Mouse (Mus musculus): Measurements from ENCODE around the gene Rap1gap. TPM values are rescaled to one million over a fixed set of nuclear protein-coding genes. Genes with fewer than 3 reads are reported as not detected.

Gene Rap1gap
- polyA plus RNA-seq, 1 experiment from 2014 or later = 15.6 TPM

GRCm38 (mm10) chr4:137676057-137676456, 11.5 kb downstream of the Rap1gap start:
- TF ChIP-seq CTCF (IDR thresholded peaks at IDR 0.05; ENCODE audit: low read depth) (peak; percentile 90), EP300 (IDR thresholded peaks at IDR 0.05; ENCODE audit: low read depth) (no peak)
- no peaks in the 10 kb centered on the region for H3K9me3 ChIP-seq (ENCODE audit: low read length)
- peaks cover 14% of the 10 kb centered on the region for H3K27me3 ChIP-seq (ENCODE audit: insufficient read depth, low read length)
- no peaks in the 10 kb centered on the region for H3K4me1 ChIP-seq (ENCODE audit: insufficient read depth)
- DNase-seq (peak; percentile 82), ATAC-seq (peak; percentile 31; the same call in 1 of the 2 replicates)
- WGBS (ENCODE audit: insufficient replicate concordance) = 10% methylated on average over 10 of the region's 11 CpGs
- H3K36me3 ChIP-seq (replicated peaks; ENCODE audit: insufficient read depth, low read length) = no peaks in the 10 kb centered on the region
- no peak overlapping the region for H3K27ac ChIP-seq (ENCODE audit: low read depth)
- H3K4me2 ChIP-seq (ENCODE audit: low read depth, low read length) = no peak overlapping the region
- H3K4me3 ChIP-seq (ENCODE audit: low read depth, low read length) = no peak overlapping the region
- no peak overlapping the region for H3K9ac ChIP-seq (replicated peaks)

DNA sequence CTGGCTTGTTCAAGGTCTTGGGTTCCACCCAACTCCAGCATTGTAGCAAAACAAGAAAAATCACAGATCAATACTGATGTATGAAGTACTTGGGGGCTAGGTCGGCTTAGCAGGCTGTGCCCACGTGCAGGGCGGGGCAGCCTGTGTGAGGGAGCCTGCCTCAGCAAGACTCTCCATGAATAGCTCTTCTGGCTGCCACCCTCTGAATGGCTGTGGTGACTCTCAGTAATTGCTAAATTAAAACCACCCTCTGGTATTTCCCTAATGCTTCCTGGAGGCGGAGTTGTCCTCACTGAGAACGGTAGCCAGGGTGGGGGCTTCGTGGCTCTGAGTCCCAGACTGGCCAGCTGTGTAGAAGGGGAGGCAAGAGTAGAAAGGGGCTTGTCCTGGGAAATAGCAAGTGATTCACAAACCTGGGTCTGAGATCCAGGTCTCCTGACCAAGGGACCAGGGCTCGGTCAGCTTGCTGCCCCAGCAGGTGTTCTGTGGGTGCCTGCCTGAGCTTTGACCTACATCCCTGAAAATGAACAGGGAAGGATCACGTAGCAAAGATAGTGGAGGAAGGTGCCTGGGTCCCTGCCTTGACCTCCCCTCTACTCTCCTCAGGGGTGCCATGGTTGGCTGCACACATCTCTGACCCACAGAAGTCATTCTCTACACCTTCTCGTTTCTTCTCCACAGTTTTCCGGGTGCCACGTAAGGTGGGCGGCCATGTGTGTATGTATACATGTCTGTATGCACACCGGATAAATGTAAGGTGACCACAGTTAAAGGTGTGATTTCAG, 12.4 kb downstream of the Rap1gap start:
- H3K9ac ChIP-seq (replicated peaks) = no peak overlapping the region
- no peaks in the 10 kb centered on the region for H3K4me1 ChIP-seq (ENCODE audit: insufficient read depth)
- TF ChIP-seq EP300 (IDR thresholded peaks at IDR 0.05; ENCODE audit: low read depth) (no peak), CTCF (IDR thresholded peaks at IDR 0.05; ENCODE audit: low read depth) (no peak)
- no peak overlapping the region for H3K4me2 ChIP-seq (ENCODE audit: low read depth, low read length)
- ATAC-seq = no peak
- H3K27me3 ChIP-seq (ENCODE audit: insufficient read depth, low read length) = peaks cover 23% of the 10 kb centered on the region
- H3K9me3 ChIP-seq (ENCODE audit: low read length) = no peaks in the 10 kb centered on the region
- H3K4me3 ChIP-seq (ENCODE audit: low read depth, low read length) = no peak overlapping the region
- 63% methylated on average over 13 of the region's 13 CpGs for WGBS (ENCODE audit: insufficient replicate concordance)
- no peak for DNase-seq
- H3K36me3 ChIP-seq (replicated peaks; ENCODE audit: insufficient read depth, low read length) = no peaks in the 10 kb centered on the region
- H3K27ac ChIP-seq (ENCODE audit: low read depth) = no peak overlapping the region

DNA sequence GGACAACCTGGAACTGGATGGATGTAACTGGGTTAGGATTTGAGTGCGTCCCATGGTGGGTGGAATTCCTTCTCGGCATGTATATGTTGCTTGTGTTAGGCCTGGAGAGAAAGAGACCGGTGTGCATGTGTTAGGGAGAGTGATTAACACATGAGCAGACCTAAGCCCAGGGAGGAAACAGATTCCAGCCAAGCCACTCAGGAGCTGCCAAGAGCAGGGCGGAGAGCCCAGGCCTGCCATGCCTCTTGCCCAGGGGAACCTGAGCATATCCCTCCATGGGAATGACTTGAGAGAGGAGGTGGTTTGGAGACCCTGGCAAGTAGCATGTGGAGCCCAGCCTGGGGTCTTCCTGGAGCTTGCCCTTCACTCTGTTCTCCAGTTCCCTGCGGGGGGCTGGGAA, 13.4 kb downstream of the Rap1gap start:
- 75% methylated on average over 5 of the region's 5 CpGs for WGBS (ENCODE audit: insufficient replicate concordance)
- no peaks in the 10 kb centered on the region for H3K4me1 ChIP-seq (ENCODE audit: insufficient read depth)
- no peak overlapping the region for H3K4me2 ChIP-seq (ENCODE audit: low read depth, low read length)
- no peaks in the 10 kb centered on the region for H3K9me3 ChIP-seq (ENCODE audit: low read length)
- TF ChIP-seq CTCF (IDR thresholded peaks at IDR 0.05; ENCODE audit: low read depth) = no peak
- no peak overlapping the region for H3K27ac ChIP-seq (ENCODE audit: low read depth)
- H3K36me3 ChIP-seq (replicated peaks; ENCODE audit: insufficient read depth, low read length) = no peaks in the 10 kb centered on the region
- ATAC-seq = no peak
- peaks cover 33% of the 10 kb centered on the region for H3K27me3 ChIP-seq (ENCODE audit: insufficient read depth, low read length)
- no peak overlapping the region for H3K9ac ChIP-seq (replicated peaks)
- no peak for DNase-seq
- H3K4me3 ChIP-seq (ENCODE audit: low read depth, low read length) = no peak overlapping the region

- Histone ChIP-seq H3K4me3 (ENCODE audit: low read depth, low read length) (no peak overlapping the region), H3K4me1 (ENCODE audit: insufficient read depth) (no peaks in the 10 kb centered on the region), H3K9ac (replicated peaks) (no peak overlapping the region), H3K27me3 (ENCODE audit: insufficient read depth, low read length) (peaks cover 37% of the 10 kb centered on the region), H3K27ac (ENCODE audit: low read depth) (no peak overlapping the region), H3K36me3 (replicated peaks; ENCODE audit: insufficient read depth, low read length) (no peaks in the 10 kb centered on the region), H3K9me3 (ENCODE audit: low read length) (no peaks in the 10 kb centered on the region), H3K4me2 (ENCODE audit: low read depth, low read length) (no peak overlapping the region)
- ATAC-seq (no peak), DNase-seq (no peak)
- 64% methylated on average over 9 of the region's 9 CpGs for WGBS (ENCODE audit: insufficient replicate concordance)
- TF ChIP-seq EP300 (IDR thresholded peaks at IDR 0.05; ENCODE audit: low read depth) (no peak), CTCF (IDR thresholded peaks at IDR 0.05; ENCODE audit: low read depth) (no peak)
Measured at GRCm38 (mm10) chr4:137678568-137678967, 14.0 kb downstream of the Rap1gap start.

- H3K27me3 ChIP-seq (ENCODE audit: insufficient read depth, low read length) = peaks cover 42% of the 10 kb centered on the region
- ATAC-seq (no peak), DNase-seq (no peak)
- H3K36me3 ChIP-seq (replicated peaks; ENCODE audit: insufficient read depth, low read length) = no peaks in the 10 kb centered on the region
- H3K4me1 ChIP-seq (ENCODE audit: insufficient read depth) = no peaks in the 10 kb centered on the region
- WGBS (ENCODE audit: insufficient replicate concordance) = 68% methylated on average over 2 of the region's 2 CpGs
- TF ChIP-seq EP300 (IDR thresholded peaks at IDR 0.05; ENCODE audit: low read depth) (no peak), CTCF (IDR thresholded peaks at IDR 0.05; ENCODE audit: low read depth) (no peak)
- H3K4me3 ChIP-seq (ENCODE audit: low read depth, low read length) = no peak overlapping the region
- no peak overlapping the region for H3K4me2 ChIP-seq (ENCODE audit: low read depth, low read length)
- no peaks in the 10 kb centered on the region for H3K9me3 ChIP-seq (ENCODE audit: low read length)
- H3K27ac ChIP-seq (ENCODE audit: low read depth) = no peak overlapping the region
- H3K9ac ChIP-seq (replicated peaks) = no peak overlapping the region
Measured at GRCm38 (mm10) chr4:137679979-137680550, 15.5 kb downstream of the Rap1gap start.

GRCm38 (mm10) chr4:137680721-137681120, 16.2 kb downstream of the Rap1gap start:
- Histone ChIP-seq H3K9me3 (ENCODE audit: low read length) (no peaks in the 10 kb centered on the region), H3K9ac (replicated peaks) (no peak overlapping the region), H3K4me1 (ENCODE audit: insufficient read depth) (no peaks in the 10 kb centered on the region), H3K27me3 (ENCODE audit: insufficient read depth, low read length) (peaks cover 42% of the 10 kb centered on the region), H3K4me3 (ENCODE audit: low read depth, low read length) (no peak overlapping the region), H3K36me3 (replicated peaks; ENCODE audit: insufficient read depth, low read length) (no peaks in the 10 kb centered on the region), H3K27ac (ENCODE audit: low read depth) (no peak overlapping the region), H3K4me2 (ENCODE audit: low read depth, low read length) (no peak overlapping the region)
- no peak for ATAC-seq
- 42% methylated on average over 7 of the region's 7 CpGs for WGBS (ENCODE audit: insufficient replicate concordance)
- TF ChIP-seq EP300 (IDR thresholded peaks at IDR 0.05; ENCODE audit: low read depth) = no peak
- no peak for TF ChIP-seq CTCF (IDR thresholded peaks at IDR 0.05; ENCODE audit: low read depth)
- DNase-seq = no peak
